Mouse (Mus musculus) kidney, embryonic 14.5 days (tissue): ENCODE data around the gene Sox8. TPM values are rescaled to one million over a fixed set of nuclear protein-coding genes. Genes with fewer than 3 reads are reported as not detected.

Experiments
- ATAC-seq: fragments of 200-750 bp; cut with Nextera tagmentation; 2 replicates; pipeline ENCODE4 v1.8.0; 2017; ENCODE audit warnings: moderate number of reproducible peaks, mild to moderate bottlenecking, moderate TSS enrichment, moderate library complexity; ENCODE audit not compliant: low FRiP score, low TSS enrichment
- H3K27ac ChIP-seq: fragments of 300-500 bp; sonication (generic); 2 replicates; pipeline ENCODE4 v1.5.1; 2014; ENCODE audit warnings: low read depth, mild to moderate bottlenecking, low read length, moderate library complexity, mixed read lengths
- H3K27me3 ChIP-seq: fragments of 300-500 bp; sonication (generic); 2 replicates; pipeline ENCODE4 v1.6.1; 2014; ENCODE audit warnings: mild to moderate bottlenecking, low read length; ENCODE audit not compliant: control insufficient read depth, insufficient read depth
- H3K36me3 ChIP-seq: fragments of 300-500 bp; sonication (generic); 2 replicates; pipeline ENCODE4 v1.6.1; 2014; ENCODE audit warnings: low read length, mixed read lengths; ENCODE audit not compliant: control insufficient read depth, insufficient read depth
- H3K4me1 ChIP-seq: fragments of 300-500 bp; sonication (generic); 2 replicates; pipeline ENCODE4 v1.6.1; 2014; ENCODE audit warnings: low read length, mixed read lengths; ENCODE audit not compliant: control insufficient read depth, insufficient read depth
- H3K4me2 ChIP-seq: fragments of 300-500 bp; sonication (generic); replicated peaks from 2 replicates; pipeline ENCODE4 v1.6.1; 2014; ENCODE audit warnings: low read depth, mild to moderate bottlenecking, low read length
- H3K4me3 ChIP-seq: fragments of 300-500 bp; sonication (generic); 2 replicates; pipeline ENCODE4 v1.5.1; 2014; ENCODE audit warnings: mild to moderate bottlenecking, low read length
- H3K9ac ChIP-seq: fragments of 300-500 bp; sonication (generic); 2 replicates; pipeline ENCODE4 v1.6.1; 2014; ENCODE audit warnings: low read depth, mild to moderate bottlenecking, low read length, moderate library complexity
- H3K9me3 ChIP-seq: fragments of 300-500 bp; sonication (generic); 2 replicates; pipeline ENCODE4 v1.6.1; 2016; ENCODE audit warnings: low read length; ENCODE audit not compliant: control insufficient read depth
- WGBS: fragments of 180-500 bp; shearing (Covaris S2); extraction: QIAGEN DNeasy Blood & Tissue Kit; methylation state at CpG from one replicate; pipeline ENCODE4 v1.1.7; 2014; 5-methylcytosine and 5-hydroxymethylcytosine counted together
- polyA plus RNA-seq: library from polyadenylated mRNA; unstranded; fragments of >200 nt; fragmentation: Nextera tagmentation; extraction: Ambion mirVana; gene quantifications from 2 replicates; pipeline ENCODE4 v1.2.1, GENCODE M21; 2014

The Sox8 gene
- polyA plus RNA-seq, 1 experiment from 2014 or later, result 8.5 TPM

DNA sequence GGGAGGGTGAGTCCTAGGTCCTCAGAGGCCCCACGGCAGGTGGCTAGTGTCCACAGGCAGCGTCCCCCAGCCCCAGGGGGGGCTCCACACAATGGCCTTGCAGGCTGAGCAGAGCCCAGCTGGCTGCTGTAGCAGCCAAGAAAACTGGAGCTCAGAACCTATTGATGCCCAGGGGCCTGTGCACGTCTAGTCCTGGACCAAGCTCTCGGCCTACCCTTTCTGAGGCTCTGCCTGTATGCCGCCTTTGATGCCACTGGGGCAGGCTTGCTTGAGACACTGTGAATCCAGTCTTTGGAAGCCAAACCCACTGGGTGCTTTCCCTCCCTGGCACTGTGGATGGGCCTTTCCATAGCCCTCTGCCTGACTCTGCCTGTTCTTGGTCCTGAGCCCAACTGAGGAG, 51.0 kb downstream of the Sox8 start:
- WGBS, result 82% methylated on average over 5 of the region's 5 CpGs
- Histone ChIP-seq H3K36me3 (no peaks in the 10 kb centered on the region), H3K9ac (no peak overlapping the region), H3K4me3 (no peak overlapping the region), H3K4me2 (no peak overlapping the region), H3K9me3 (no peaks in the 10 kb centered on the region), H3K4me1 (peaks cover 4% of the 10 kb centered on the region; the same call in 1 of the 2 replicates), H3K27ac (no peak overlapping the region), H3K27me3 (no peaks in the 10 kb centered on the region; the same call in 1 of the 2 replicates)
- ATAC-seq, result no peak

DNA sequence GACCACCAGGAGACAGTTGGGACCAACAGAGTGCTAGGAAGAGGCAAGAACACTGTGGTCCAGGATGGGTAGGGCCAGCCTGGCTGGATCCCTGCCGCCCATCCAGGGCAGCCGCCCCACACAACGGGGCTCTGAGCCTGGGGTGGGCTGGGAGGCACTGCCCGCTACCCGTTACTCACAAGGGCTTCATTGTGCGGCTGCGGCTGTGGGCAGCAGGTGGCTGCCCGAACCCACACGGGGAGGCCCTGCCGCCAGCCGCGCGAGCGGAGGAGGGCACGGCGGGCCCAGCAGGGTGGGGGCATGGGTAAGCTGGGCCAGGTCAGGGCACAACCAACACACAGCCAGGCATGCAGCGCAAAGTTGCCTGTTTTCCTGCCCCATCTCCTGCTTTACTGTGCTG, 52.3 kb downstream of the Sox8 start:
- no peak for ATAC-seq
- no peak overlapping the region for H3K4me3 ChIP-seq
- 90% methylated on average over 17 of the region's 17 CpGs for WGBS
- H3K9me3 ChIP-seq, result no peaks in the 10 kb centered on the region
- H3K27me3 ChIP-seq, result no peaks in the 10 kb centered on the region; the same call in 1 of the 2 replicates
- no peak overlapping the region for H3K4me2 ChIP-seq
- no peak overlapping the region for H3K27ac ChIP-seq
- no peak overlapping the region for H3K9ac ChIP-seq
- H3K36me3 ChIP-seq, result no peaks in the 10 kb centered on the region
- peaks cover 4% of the 10 kb centered on the region; the same call in 1 of the 2 replicates for H3K4me1 ChIP-seq

- Histone ChIP-seq H3K36me3 (no peaks in the 10 kb centered on the region), H3K4me3 (no peak overlapping the region), H3K27me3 (no peaks in the 10 kb centered on the region; the same call in 1 of the 2 replicates), H3K27ac (no peak overlapping the region), H3K9ac (no peak overlapping the region), H3K4me2 (no peak overlapping the region), H3K9me3 (no peaks in the 10 kb centered on the region), H3K4me1 (peaks cover 4% of the 10 kb centered on the region; the same call in 1 of the 2 replicates)
- no peak for ATAC-seq
- 16% methylated on average over 5 of the region's 5 CpGs for WGBS
These were observed 54.2 kb downstream of the Sox8 start for GRCm38 (mm10) chr17:25516315-25516714.

Other genes starting within 250 kb of the Sox8 start
- 0.27 and 0.39 TPM in 2 replicates for gene Tpsab1, start 225.1 kb downstream of the Sox8 start, polyA plus RNA-seq
- 0.30 and 0.57 TPM in 2 replicates for gene Tpsb2, start 204.4 kb downstream of the Sox8 start, polyA plus RNA-seq
- 0.49 TPM in 1 of 2 replicates, not detected in the other for gene Tpsg1, start 201.4 kb downstream of the Sox8 start, polyA plus RNA-seq
- 3.0 and 4.0 TPM in 2 replicates for gene Cacna1h, start 136.9 kb downstream of the Sox8 start, polyA plus RNA-seq
- gene Tekt4, start 116.1 kb downstream of the Sox8 start, polyA plus RNA-seq, result not detected in 2 replicates
- gene Sstr5, start 73.4 kb downstream of the Sox8 start, polyA plus RNA-seq, result not detected in 2 replicates
- gene Lmf1, start 8.4 kb upstream of the Sox8 start, polyA plus RNA-seq, result 21.3 and 29.8 TPM in 2 replicates
- 0.50 and 1.5 TPM in 2 replicates for gene Gng13, start 146.5 kb upstream of the Sox8 start, polyA plus RNA-seq
- gene Chtf18, start 156.7 kb upstream of the Sox8 start, polyA plus RNA-seq, result 17.3 and 26.0 TPM in 2 replicates
- 21.6 and 22.1 TPM in 2 replicates for gene Rpusd1, start 157.0 kb upstream of the Sox8 start, polyA plus RNA-seq
- not detected in 2 replicates for gene Mslnl, start 165.4 kb upstream of the Sox8 start, polyA plus RNA-seq
- gene Msln, start 183.7 kb upstream of the Sox8 start, polyA plus RNA-seq, result 2.6 and 3.3 TPM in 2 replicates
- 25.3 and 27.3 TPM in 2 replicates for gene Narfl, start 203.1 kb upstream of the Sox8 start, polyA plus RNA-seq
- 75.4 and 75.6 TPM in 2 replicates for gene Haghl, start 215.0 kb upstream of the Sox8 start, polyA plus RNA-seq
- gene Ccdc78, start 215.9 kb upstream of the Sox8 start, polyA plus RNA-seq, result 0.32 and 0.41 TPM in 2 replicates
- 90.2 and 111 TPM in 2 replicates for gene Fam173a, start 222.2 kb upstream of the Sox8 start, polyA plus RNA-seq
- not detected in 2 replicates for gene AC134908.4, start 225.0 kb upstream of the Sox8 start, polyA plus RNA-seq
- gene Metrn, start 226.4 kb upstream of the Sox8 start, polyA plus RNA-seq, result 8.2 and 28.6 TPM in 2 replicates
- gene Fbxl16, start 238.4 kb upstream of the Sox8 start, polyA plus RNA-seq, result 1.1 and 1.3 TPM in 2 replicates